Mouse (Mus musculus) myocyte (in vitro differentiated cells): ENCODE measurements around the gene Kdm6b. TPM values are rescaled to one million over a fixed set of nuclear protein-coding genes. Genes with fewer than 3 reads are reported as not detected.
A peak's percentile ranks its signal among the peaks of the same experiment; 100 is the strongest.

Experiments
- H3K27me3 ChIP-seq: one replicate; pipeline ENCODE4 v1.6.1; 2011; ENCODE audit not compliant: control insufficient read depth, insufficient read depth, insufficient read length
- H3K36me3 ChIP-seq: one replicate; pipeline ENCODE4 v1.6.1; 2011; ENCODE audit not compliant: control insufficient read depth, insufficient read depth
- H3K4me2 ChIP-seq: one replicate; pipeline ENCODE4 v1.6.1; 2011; ENCODE audit warnings: low read depth, control low read depth
- H3K4me3 ChIP-seq: one replicate; pipeline ENCODE4 v1.5.1; 2011; ENCODE audit warnings: mild to moderate bottlenecking, control low read depth, moderate library complexity
- H3K79me2 ChIP-seq: one replicate; pipeline ENCODE4 v1.6.1; 2011; ENCODE audit not compliant: control insufficient read depth, insufficient read depth
- H3ac ChIP-seq: one replicate; pipeline ENCODE4 v1.6.1; 2011; ENCODE audit not compliant: control insufficient read depth, insufficient read length
- CEBPB ChIP-seq: IDR thresholded peaks from 2 replicates; pipeline ENCODE4 v1.6.1; 2011; ENCODE audit warnings: mild to moderate bottlenecking, moderate library complexity; ENCODE audit not compliant: poor library complexity, insufficient read depth, severe bottlenecking
- E2F4 ChIP-seq: IDR thresholded peaks from one replicate; pipeline ENCODE4 v1.6.1; 2011; ENCODE audit warnings: mild to moderate bottlenecking, control low read depth, moderate library complexity; ENCODE audit not compliant: insufficient read depth
- MAX ChIP-seq: IDR thresholded peaks from one replicate; pipeline ENCODE4 v1.6.1; 2011; ENCODE audit warnings: low read depth, mild to moderate bottlenecking, control low read depth
- MYOD1 ChIP-seq, 3 experiments: IDR thresholded peaks; one replicate each; pipeline ENCODE4 v1.6.1; 2011; ENCODE audit warnings: control low read depth in 2 of 3, low read depth in 2 of 3, mild to moderate bottlenecking in 2 of 3, moderate library complexity in 1 of 3; ENCODE audit not compliant: insufficient read length in 2 of 3, control insufficient read depth in 1 of 3
- MYOG ChIP-seq, 3 experiments: IDR thresholded peaks; one replicate each; pipeline ENCODE4 v1.6.1; 2011; ENCODE audit warnings: control low read depth in 2 of 3, low read depth in 2 of 3, mild to moderate bottlenecking in 2 of 3; ENCODE audit not compliant: insufficient read length in 2 of 3, control insufficient read depth in 1 of 3, insufficient read depth in 1 of 3
- POLR2A ChIP-seq: IDR thresholded peaks from one replicate; pipeline ENCODE4 v1.6.1; 2011; ENCODE audit warnings: low read depth, mild to moderate bottlenecking, control low read depth, moderate library complexity; ENCODE audit not compliant: insufficient read length
- POLR2AphosphoS2 ChIP-seq: IDR thresholded peaks from one replicate; pipeline ENCODE4 v1.6.1; 2011; ENCODE audit warnings: low read depth, control low read depth; ENCODE audit not compliant: insufficient read length
- REST ChIP-seq: IDR thresholded peaks from one replicate; pipeline ENCODE4 v1.6.1; 2011; ENCODE audit warnings: mild to moderate bottlenecking, control low read depth, moderate library complexity; ENCODE audit not compliant: insufficient read depth, insufficient read length
- SRF ChIP-seq: IDR thresholded peaks from one replicate; pipeline ENCODE4 v1.6.1; 2011; ENCODE audit warnings: low read depth; ENCODE audit not compliant: control insufficient read depth, insufficient read length
- TCF12 ChIP-seq: IDR thresholded peaks from one replicate; pipeline ENCODE4 v1.6.1; 2011; ENCODE audit warnings: mild to moderate bottlenecking, control low read depth; ENCODE audit not compliant: poor library complexity, insufficient read depth, severe bottlenecking
- TCF3 ChIP-seq: IDR thresholded peaks from one replicate; pipeline ENCODE4 v1.6.1; 2011; ENCODE audit warnings: low read depth, control low read depth; ENCODE audit not compliant: insufficient read length
- USF1 ChIP-seq: IDR thresholded peaks from one replicate; pipeline ENCODE4 v1.6.1; 2011; ENCODE audit warnings: low read depth, mild to moderate bottlenecking, control low read depth, moderate library complexity
- polyA plus RNA-seq: library from polyadenylated mRNA; unstranded; fragments of >200 nt; fragmentation: generic; extraction: Trizol; gene quantifications from one replicate; pipeline ENCODE4 v1.2.1, GENCODE M21; 2012; ENCODE audit warnings: missing spikeins

The Kdm6b gene
- polyA plus RNA-seq, 1 experiment: 31.0 TPM

DNA sequence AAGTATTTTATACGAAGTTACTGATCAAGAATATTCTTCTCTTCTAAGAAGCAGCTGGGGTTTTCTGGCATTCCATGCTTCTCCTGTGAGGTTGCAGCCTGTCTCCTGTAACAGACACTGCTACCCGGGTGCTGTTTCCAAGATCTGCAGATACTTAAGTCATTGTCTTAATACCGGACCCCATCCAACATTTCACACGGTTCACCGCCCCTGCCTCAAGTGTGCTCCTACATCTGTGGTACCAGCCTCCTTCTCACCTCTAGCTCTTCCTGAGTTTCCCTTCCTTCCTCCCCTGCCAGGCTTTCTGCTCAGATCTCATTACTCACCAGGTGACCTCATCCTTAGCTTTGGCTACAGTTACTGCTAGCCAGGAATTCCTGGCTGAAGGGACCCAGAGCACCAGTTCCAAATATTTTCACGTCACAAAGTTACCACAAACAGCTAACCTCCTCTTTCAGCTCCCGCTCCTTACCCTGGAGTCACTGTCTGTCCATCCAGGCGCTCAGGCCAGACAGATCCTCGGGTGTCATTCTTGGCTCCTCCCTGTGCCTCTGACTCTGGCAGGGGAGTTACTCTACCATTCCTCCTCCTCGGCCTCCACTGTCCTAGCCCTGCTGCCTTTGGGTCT lies 30.9 kb downstream of the Kdm6b start:
- TF ChIP-seq REST (no peak), POLR2AphosphoS2 (peak; percentile 20), SRF (no peak), POLR2A (peak; percentile 10), TCF3 (no peak)
- Histone ChIP-seq H3K79me2 (no peaks in the 10 kb centered on the region), H3K36me3 (no peaks in the 10 kb centered on the region), H3ac (no peak overlapping the region), H3K4me2 (peak overlapping the region; percentile 59), H3K4me3 (no peak overlapping the region), H3K27me3 (no peaks in the 10 kb centered on the region)

DNA sequence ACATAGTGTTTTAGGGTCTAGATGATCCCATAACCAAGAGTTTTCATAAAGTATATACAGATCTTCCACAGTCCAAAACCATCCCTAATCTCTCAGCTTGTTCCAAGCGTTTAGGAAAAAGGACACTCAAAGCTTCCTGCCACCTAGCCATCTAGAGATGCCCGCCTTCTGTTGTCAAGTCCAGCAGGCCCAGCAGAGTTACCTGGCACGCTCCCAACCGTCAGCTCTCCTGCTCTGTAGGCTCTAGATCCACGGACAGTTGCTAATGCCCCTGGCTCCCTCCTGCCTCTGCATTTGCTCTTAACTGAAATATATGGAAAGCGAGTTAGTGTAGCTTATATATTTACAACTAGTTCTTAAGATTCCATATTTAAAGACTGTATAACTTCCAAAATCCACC lies 32.1 kb downstream of the Kdm6b start:
- Histone ChIP-seq H3K36me3 (no peaks in the 10 kb centered on the region), H3K4me2 (no peak overlapping the region), H3K27me3 (no peaks in the 10 kb centered on the region), H3ac (no peak overlapping the region), H3K4me3 (no peak overlapping the region), H3K79me2 (no peaks in the 10 kb centered on the region)
- no peak for TF ChIP-seq CEBPB
- no peak for TF ChIP-seq REST
- TF ChIP-seq TCF3: no peak
- TF ChIP-seq MAX: no peak
- no peak for TF ChIP-seq USF1

DNA sequence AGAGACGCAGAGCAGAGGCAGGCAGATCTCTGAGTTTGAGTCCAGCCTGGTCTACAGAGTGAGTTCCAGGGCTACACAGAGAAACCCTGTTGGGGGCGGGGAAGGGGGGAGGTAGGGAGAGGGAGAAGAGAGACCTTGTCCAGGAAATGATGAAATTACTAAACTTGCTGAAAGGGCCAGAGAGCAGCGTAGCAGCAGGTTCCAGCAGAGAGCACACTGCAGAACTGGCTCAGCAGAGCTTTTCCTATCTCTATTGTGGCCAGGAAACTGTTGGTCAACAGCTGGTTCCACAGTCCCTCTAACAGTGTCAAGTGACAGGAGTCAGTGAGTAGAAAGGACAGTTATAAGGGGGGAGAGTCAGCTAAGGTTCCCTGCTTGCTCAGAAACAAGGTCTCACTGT lies 33.9 kb downstream of the Kdm6b start:
- Histone ChIP-seq H3K4me2 (no peak overlapping the region), H3ac (no peak overlapping the region), H3K79me2 (no peaks in the 10 kb centered on the region), H3K27me3 (no peaks in the 10 kb centered on the region), H3K4me3 (no peak overlapping the region), H3K36me3 (no peaks in the 10 kb centered on the region)
- TF ChIP-seq MYOG (IDR thresholded peaks at IDR 0.05; ENCODE audit: control insufficient read depth in 1 of 3, insufficient read depth in 1 of 3, insufficient read length in 2 of 3, low read depth in 2 of 3) (peak in 1 of 3 experiments; percentile 48), USF1 (no peak), POLR2A (no peak), MYOD1 (IDR thresholded peaks at IDR 0.05; ENCODE audit: control insufficient read depth in 1 of 3, insufficient read length in 2 of 3, low read depth in 2 of 3) (peak in 1 of 3 experiments; percentile 6), SRF (no peak), TCF12 (no peak), TCF3 (no peak), REST (no peak), POLR2AphosphoS2 (no peak), E2F4 (no peak), MAX (no peak)

- Histone ChIP-seq H3K27me3 (no peaks in the 10 kb centered on the region), H3K36me3 (no peaks in the 10 kb centered on the region), H3K4me2 (no peak overlapping the region), H3K4me3 (no peak overlapping the region), H3K79me2 (no peaks in the 10 kb centered on the region), H3ac (no peak overlapping the region)
- TF ChIP-seq CEBPB: no peak
- no peak for TF ChIP-seq MYOG (IDR thresholded peaks at IDR 0.05; ENCODE audit: control insufficient read depth in 1 of 3, insufficient read depth in 1 of 3, insufficient read length in 2 of 3, low read depth in 2 of 3)
- no peak for TF ChIP-seq USF1
- TF ChIP-seq REST: no peak
- TF ChIP-seq MYOD1 (IDR thresholded peaks at IDR 0.05; ENCODE audit: control insufficient read depth in 1 of 3, insufficient read length in 2 of 3, low read depth in 2 of 3): no peak
- TF ChIP-seq POLR2AphosphoS2: no peak
- no peak for TF ChIP-seq MAX
- no peak for TF ChIP-seq TCF12
- TF ChIP-seq TCF3: no peak
- no peak for TF ChIP-seq E2F4
- TF ChIP-seq POLR2A: no peak
- no peak for TF ChIP-seq SRF
These were observed 35.7 kb downstream of the Kdm6b start for GRCm38 (mm10) chr11:69377766-69378165.

GRCm38 (mm10) chr11:69375646-69376045 lies 37.8 kb downstream of the Kdm6b start:
- no peaks in the 10 kb centered on the region for H3K36me3 ChIP-seq
- H3K4me2 ChIP-seq: no peak overlapping the region
- no peaks in the 10 kb centered on the region for H3K79me2 ChIP-seq
- H3K27me3 ChIP-seq: no peaks in the 10 kb centered on the region
- no peak for TF ChIP-seq USF1
- no peak for TF ChIP-seq SRF
- TF ChIP-seq TCF12: no peak
- TF ChIP-seq POLR2A: no peak
- TF ChIP-seq CEBPB: no peak
- TF ChIP-seq REST: no peak
- no peak overlapping the region for H3K4me3 ChIP-seq
- H3ac ChIP-seq: no peak overlapping the region
